Comparison of ENCODE assay signal across 23 mouse cellular contexts in genomic region chr8:12613201-12613600, GRCm38 (mm10). TPM values are rescaled to one million over a fixed set of nuclear protein-coding genes. Genes with fewer than 3 reads are reported as not detected.
"Had no signal": no experiment of that assay in that cellular context is flagged by ENCODE, and none has a peak within 500 bp of the region (broad histone marks: within the 10 kb centered on the region; RNA-seq: fewer than 3 reads in every experiment).

No protein-coding gene starts in this region.

- H3K4me2 ChIP-seq: lung, embryonic 15.5 days; midbrain, embryonic 15.5 days; neural tube, embryonic 12.5 days; stomach, embryonic 15.5 days had no signal

- H3K27ac ChIP-seq: lung, embryonic 15.5 days; macrophage; midbrain, embryonic 15.5 days; neural tube, embryonic 12.5 days; stomach, embryonic 15.5 days; stomach, postnatal 0 days had no signal

- H3K27me3 ChIP-seq: lung, embryonic 15.5 days; midbrain, embryonic 15.5 days; neural tube, embryonic 12.5 days; stomach, embryonic 15.5 days had no signal

- H3K9me3 ChIP-seq: lung, embryonic 15.5 days; megakaryocyte, embryonic 14.5 days; midbrain, embryonic 15.5 days; neural tube, embryonic 12.5 days; stomach, embryonic 15.5 days had no signal

- H3K36me3 ChIP-seq: midbrain, embryonic 15.5 days had no signal

- ATAC-seq: liver, postnatal 0 days; lung, postnatal 0 days; midbrain, embryonic 15.5 days had no signal

- H3K4me3 ChIP-seq: lung, embryonic 15.5 days; megakaryocyte, embryonic 14.5 days; midbrain, embryonic 15.5 days; neural tube, embryonic 12.5 days; stomach, embryonic 15.5 days had no signal

- H3K4me1 ChIP-seq: lung, embryonic 15.5 days; midbrain, embryonic 15.5 days; neural tube, embryonic 12.5 days had no signal

- DNase-seq: liver, postnatal 0 days; lung, adult 2 months; lung, postnatal 14 days; lung, postnatal 36 days; right cerebral cortex, postnatal 14 days; thymus, adult 2 months; thymus, postnatal 25 days; thymus, postnatal 4 days had no signal

- H3K9ac ChIP-seq: liver, postnatal 0 days; lung, embryonic 15.5 days; midbrain, embryonic 15.5 days; neural tube, embryonic 12.5 days; stomach, embryonic 15.5 days had no signal

RNA-seq across cellular contexts. Expression of gene Spaca7, which starts 40.4 kb away (rescaled TPM):
- total RNA-seq: megakaryocyte progenitor cell, adult 5-6 weeks; midbrain, postnatal 0 days; monocyte, adult 5-6 weeks; neutrophil, adult 5-6 weeks had no signal
- polyA plus RNA-seq: liver, postnatal 0 days; lung, adult 2 months; lung, embryonic 15.5 days; lung, postnatal 0 days; macrophage; midbrain, embryonic 15.5 days; midbrain, postnatal 0 days; neural tube, embryonic 12.5 days; neural tube, embryonic 14.5 days; spleen, adult 2 months; stomach, embryonic 15.5 days; stomach, postnatal 0 days; thymus, adult 2 months; urinary bladder, adult 2 months had no signal
